ENCODE assay signal across 11 mouse cellular contexts in genomic region chr7:49477076-49477975, GRCm38 (mm10).
A peak's percentile ranks its signal among the peaks of the same experiment; 100 is the strongest.
DNase-seq lines count a peak whose midpoint lies in the region; ATAC-seq and TF ChIP-seq lines count a peak whose summit lies in the region.
"Had no signal": no experiment of that assay in that cellular context is flagged by ENCODE, and none has a peak within 500 bp of the region (broad histone marks: within the 10 kb centered on the region; RNA-seq: fewer than 3 reads in every experiment).

No protein-coding gene starts in this region.

- H3K4me3 ChIP-seq in embryonic facial prominence, embryonic 12.5 days, result no peak overlapping the region
- no peak overlapping the region for H3K4me3 ChIP-seq in embryonic facial prominence, embryonic 10.5 days
- no peak overlapping the region for H3K4me3 ChIP-seq in lung, postnatal 0 days (ENCODE audit: low read depth, low read length)
- no peak overlapping the region for H3K4me3 ChIP-seq in olfactory bulb, adult 2 months (ENCODE audit: insufficient read depth, low read depth, low read length)
- H3K4me3 ChIP-seq: megakaryocyte, embryonic 14.5 days; myocyte had no signal

- no peaks in the 10 kb centered on the region for H3K27me3 ChIP-seq in embryonic facial prominence, embryonic 12.5 days
- H3K27me3 ChIP-seq in embryonic facial prominence, embryonic 10.5 days (replicated peaks; ENCODE audit: low read depth, poor library complexity, severe bottlenecking), result peaks cover 12% of the 10 kb centered on the region; the same call in 1 of the 2 replicates
- no peaks in the 10 kb centered on the region for H3K27me3 ChIP-seq in lung, postnatal 0 days (replicated peaks; ENCODE audit: insufficient read depth, low read length)
- H3K27me3 ChIP-seq: megakaryocyte, embryonic 14.5 days had no signal

- H3K9me3 ChIP-seq in embryonic facial prominence, embryonic 12.5 days, result no peaks in the 10 kb centered on the region
- no peaks in the 10 kb centered on the region for H3K9me3 ChIP-seq in embryonic facial prominence, embryonic 10.5 days
- no peaks in the 10 kb centered on the region for H3K9me3 ChIP-seq in lung, postnatal 0 days (ENCODE audit: low read length)
- H3K9me3 ChIP-seq: megakaryocyte, embryonic 14.5 days had no signal

- H3K4me2 ChIP-seq in embryonic facial prominence, embryonic 12.5 days (replicated peaks), result no peak overlapping the region
- H3K4me2 ChIP-seq in lung, postnatal 0 days (replicated peaks; ENCODE audit: low read depth, low read length), result no peak overlapping the region

- no peak for ATAC-seq in embryonic facial prominence, embryonic 12.5 days (ENCODE audit: insufficient number of reproducible peaks, insufficient read depth, low FRiP score, low TSS enrichment)
- ATAC-seq in lung, postnatal 0 days, result peak; percentile 70

- H3K4me1 ChIP-seq in embryonic facial prominence, embryonic 12.5 days, result peaks cover 43% of the 10 kb centered on the region
- peaks cover 38% of the 10 kb centered on the region for H3K4me1 ChIP-seq in embryonic facial prominence, embryonic 10.5 days
- H3K4me1 ChIP-seq in lung, postnatal 0 days (ENCODE audit: insufficient read depth, low read depth, low read length), result peaks cover 11% of the 10 kb centered on the region; the same call in 1 of the 2 replicates
- peaks cover 11% of the 10 kb centered on the region for H3K4me1 ChIP-seq in olfactory bulb, adult 2 months (ENCODE audit: control insufficient read depth, insufficient read depth, low read length)
- H3K4me1 ChIP-seq: megakaryocyte, embryonic 14.5 days had no signal

- H3K9ac ChIP-seq in embryonic facial prominence, embryonic 12.5 days, result no peak overlapping the region
- no peak overlapping the region for H3K9ac ChIP-seq in lung, postnatal 0 days (replicated peaks; ENCODE audit: low read depth)

- H3K36me3 ChIP-seq in embryonic facial prominence, embryonic 12.5 days, result no peaks in the 10 kb centered on the region
- H3K36me3 ChIP-seq in embryonic facial prominence, embryonic 10.5 days (replicated peaks), result no peaks in the 10 kb centered on the region
- H3K36me3 ChIP-seq in lung, postnatal 0 days (ENCODE audit: insufficient read depth, low read length), result no peaks in the 10 kb centered on the region

- TF ChIP-seq EP300 in lung, postnatal 0 days (IDR thresholded peaks at IDR 0.05), result peak; percentile 84

- 68% methylated on average over 9 of the region's 9 CpGs for WGBS in embryonic facial prominence, embryonic 12.5 days
- WGBS in embryonic facial prominence, embryonic 10.5 days, result 80% methylated on average over 9 of the region's 9 CpGs
- 27% methylated on average over 9 of the region's 9 CpGs for WGBS in lung, postnatal 0 days
- WGBS in olfactory bulb, adult 2 months, result 75% methylated on average over 9 of the region's 9 CpGs

- peak overlapping the region; percentile 26 for H3K27ac ChIP-seq in embryonic facial prominence, embryonic 12.5 days
- H3K27ac ChIP-seq in embryonic facial prominence, embryonic 10.5 days (replicated peaks), result no peak overlapping the region
- peak overlapping the region; percentile 78 for H3K27ac ChIP-seq in lung, postnatal 0 days (ENCODE audit: low read length)
- peak overlapping the region; percentile 12; the same call in 1 of the 2 replicates for H3K27ac ChIP-seq in olfactory bulb, adult 2 months (ENCODE audit: insufficient read depth, low read depth, low read length)

- no peak for TF ChIP-seq POLR2A in olfactory bulb, adult 2 months (IDR thresholded peaks at IDR 0.05; ENCODE audit: insufficient read depth, low read depth, low read length)

- no peak for TF ChIP-seq CTCF in lung, postnatal 0 days (IDR thresholded peaks at IDR 0.05)
- TF ChIP-seq CTCF in olfactory bulb, adult 2 months (IDR thresholded peaks at IDR 0.05; ENCODE audit: insufficient read depth, low read depth, low read length), result no peak

- no peak for DNase-seq in embryonic facial prominence, embryonic 10.5 days (ENCODE audit: low spot score)
- DNase-seq in lung, postnatal 0 days (ENCODE audit: low spot score), result peak; percentile 73
- no peak for DNase-seq in lung, postnatal 36 days
- DNase-seq in kidney, postnatal 36 days, result peak; percentile 46 to 62
- DNase-seq in retina, postnatal 1 day, result no peak
- no peak for DNase-seq in natural killer cell, adult 2 months (ENCODE audit: low spot score in 2 of 2)
- DNase-seq: right cerebral cortex, adult 18-20 months had no signal

Comparison
In these comparisons a context has a peak if more than half of its experiments do, and no peak if none do; other contexts are left out.
1. DNase-seq: peak in lung, postnatal 0 days (single experiment) and kidney, postnatal 36 days (2 of 2); none in embryonic facial prominence, embryonic 10.5 days (single experiment), lung, postnatal 36 days (single experiment), retina, postnatal 1 day (single experiment) and natural killer cell, adult 2 months (0 of 2).